ENCODE assay signal across 21 mouse cellular contexts in genomic region chr3:8035091-8035729, GRCm38 (mm10).
DNase-seq lines count a peak whose midpoint lies in the region; ATAC-seq lines count a peak whose summit lies in the region.
"Had no signal": no experiment of that assay in that cellular context is flagged by ENCODE, and none has a peak within 500 bp of the region (broad histone marks: within the 10 kb centered on the region; RNA-seq: fewer than 3 reads in every experiment).

No protein-coding gene starts in this region.

- no peaks in the 10 kb centered on the region for H3K4me1 ChIP-seq in forebrain, embryonic 14.5 days (ENCODE audit: control insufficient read depth, insufficient read depth, low read length)
- peaks cover 2% of the 10 kb centered on the region; the same call in 1 of the 2 replicates for H3K4me1 ChIP-seq in forebrain, embryonic 16.5 days (replicated peaks; ENCODE audit: control insufficient read depth, insufficient read depth, low read length)
- H3K4me1 ChIP-seq in kidney, embryonic 14.5 days (ENCODE audit: control insufficient read depth, insufficient read depth, low read length), result no peaks in the 10 kb centered on the region
- peaks cover 8% of the 10 kb centered on the region; the same call in 1 of the 2 replicates for H3K4me1 ChIP-seq in midbrain, embryonic 13.5 days (replicated peaks)
- H3K4me1 ChIP-seq in midbrain, embryonic 10.5 days, result no peaks in the 10 kb centered on the region
- H3K4me1 ChIP-seq: heart, embryonic 10.5 days; liver, embryonic 12.5 days; megakaryocyte, embryonic 14.5 days had no signal

- no peak overlapping the region for H3K4me3 ChIP-seq in forebrain, embryonic 14.5 days (ENCODE audit: low read depth, low read length)
- no peak overlapping the region for H3K4me3 ChIP-seq in forebrain, embryonic 16.5 days (replicated peaks; ENCODE audit: low read length)
- no peak overlapping the region for H3K4me3 ChIP-seq in kidney, embryonic 14.5 days (ENCODE audit: low read length)
- no peak overlapping the region for H3K4me3 ChIP-seq in midbrain, embryonic 13.5 days (replicated peaks)
- no peak overlapping the region for H3K4me3 ChIP-seq in midbrain, embryonic 10.5 days
- H3K4me3 ChIP-seq: forebrain, embryonic 12.5 days; heart, embryonic 10.5 days; hindbrain, embryonic 12.5 days; limb, embryonic 12.5 days; liver, embryonic 12.5 days; megakaryocyte, embryonic 14.5 days had no signal

- DNase-seq in forebrain, embryonic 14.5 days (ENCODE audit: low spot score), result no peak
- DNase-seq in kidney, adult 18-20 months, result no peak
- no peak for DNase-seq in midbrain, embryonic 10.5 days (ENCODE audit: low spot score)
- DNase-seq in large intestine, adult 2 months (ENCODE audit: low read depth, low spot score), result peak; percentile 47
- no peak for DNase-seq in spleen, adult 12 weeks (ENCODE audit: low spot score)
- DNase-seq: B cell, adult 2 months; cerebellum, postnatal 36 days; layer of hippocampus, adult 9-11 months; lung, adult 2 months; retina, postnatal 1 day; thymus, postnatal 14 days had no signal

- no peaks in the 10 kb centered on the region for H3K9me3 ChIP-seq in forebrain, embryonic 14.5 days (replicated peaks; ENCODE audit: control insufficient read depth, low read length)
- H3K9me3 ChIP-seq in forebrain, embryonic 16.5 days (ENCODE audit: control insufficient read depth, low read length), result no peaks in the 10 kb centered on the region
- no peaks in the 10 kb centered on the region for H3K9me3 ChIP-seq in kidney, embryonic 14.5 days (ENCODE audit: control insufficient read depth, low read length)
- H3K9me3 ChIP-seq in midbrain, embryonic 13.5 days, result no peaks in the 10 kb centered on the region
- H3K9me3 ChIP-seq in midbrain, embryonic 10.5 days (replicated peaks), result no peaks in the 10 kb centered on the region
- H3K9me3 ChIP-seq: forebrain, embryonic 12.5 days; heart, embryonic 10.5 days; hindbrain, embryonic 12.5 days; limb, embryonic 12.5 days; megakaryocyte, embryonic 14.5 days had no signal

- WGBS in forebrain, embryonic 14.5 days, result 82% methylated on average over 14 of the region's 14 CpGs
- 83% methylated on average over 14 of the region's 14 CpGs for WGBS in forebrain, embryonic 16.5 days
- 65% methylated on average over 14 of the region's 14 CpGs for WGBS in kidney, embryonic 14.5 days
- 82% methylated on average over 14 of the region's 14 CpGs for WGBS in midbrain, embryonic 13.5 days
- WGBS in midbrain, embryonic 10.5 days, result 80% methylated on average over 14 of the region's 14 CpGs
- 42% methylated on average over 14 of the region's 14 CpGs for WGBS in large intestine, adult 2 months

- 0 out of 2 replicates have a peak, but pooled peaks have one; percentile 34 for ATAC-seq in forebrain, embryonic 14.5 days
- no peak for ATAC-seq in forebrain, embryonic 16.5 days
- ATAC-seq in kidney, embryonic 14.5 days (ENCODE audit: low FRiP score, low TSS enrichment), result peak; percentile 69; the same call in 1 of the 2 replicates
- 0 out of 2 replicates have a peak, but pooled peaks have one; percentile 27 for ATAC-seq in midbrain, embryonic 13.5 days
- ATAC-seq: intestine, embryonic 16.5 days; liver, embryonic 12.5 days had no signal

- H3K36me3 ChIP-seq in forebrain, embryonic 14.5 days (ENCODE audit: control insufficient read depth, insufficient read depth, low read length), result no peaks in the 10 kb centered on the region
- H3K36me3 ChIP-seq in forebrain, embryonic 16.5 days (ENCODE audit: control insufficient read depth, insufficient read depth), result no peaks in the 10 kb centered on the region
- H3K36me3 ChIP-seq in kidney, embryonic 14.5 days (ENCODE audit: control insufficient read depth, insufficient read depth, low read length), result no peaks in the 10 kb centered on the region
- H3K36me3 ChIP-seq in midbrain, embryonic 13.5 days, result no peaks in the 10 kb centered on the region
- H3K36me3 ChIP-seq in midbrain, embryonic 10.5 days, result no peaks in the 10 kb centered on the region
- H3K36me3 ChIP-seq: forebrain, embryonic 12.5 days; heart, embryonic 10.5 days; hindbrain, embryonic 12.5 days; limb, embryonic 12.5 days; liver, embryonic 12.5 days had no signal

- no peak overlapping the region for H3K4me2 ChIP-seq in forebrain, embryonic 14.5 days (ENCODE audit: low read length)
- H3K4me2 ChIP-seq in forebrain, embryonic 16.5 days (ENCODE audit: low read length), result no peak overlapping the region
- no peak overlapping the region for H3K4me2 ChIP-seq in kidney, embryonic 14.5 days (replicated peaks; ENCODE audit: low read depth, low read length)
- H3K4me2 ChIP-seq in midbrain, embryonic 13.5 days (replicated peaks), result no peak overlapping the region
- H3K4me2 ChIP-seq: forebrain, embryonic 12.5 days; hindbrain, embryonic 12.5 days; limb, embryonic 12.5 days; liver, embryonic 12.5 days had no signal

- no peak overlapping the region for H3K27ac ChIP-seq in forebrain, embryonic 14.5 days (ENCODE audit: low read depth, low read length)
- no peak overlapping the region for H3K27ac ChIP-seq in forebrain, embryonic 16.5 days (ENCODE audit: low read length)
- H3K27ac ChIP-seq in kidney, embryonic 14.5 days (ENCODE audit: low read depth, low read length), result no peak overlapping the region
- no peak overlapping the region for H3K27ac ChIP-seq in midbrain, embryonic 13.5 days
- H3K27ac ChIP-seq in midbrain, embryonic 10.5 days (replicated peaks), result no peak overlapping the region
- H3K27ac ChIP-seq: forebrain, embryonic 12.5 days; heart, embryonic 10.5 days; hindbrain, embryonic 12.5 days; limb, embryonic 12.5 days; liver, embryonic 12.5 days had no signal

- no peak overlapping the region for H3K9ac ChIP-seq in forebrain, embryonic 14.5 days (ENCODE audit: low read length)
- H3K9ac ChIP-seq in forebrain, embryonic 16.5 days (replicated peaks; ENCODE audit: low read depth, low read length), result no peak overlapping the region
- H3K9ac ChIP-seq in kidney, embryonic 14.5 days (ENCODE audit: low read depth, low read length), result no peak overlapping the region
- no peak overlapping the region for H3K9ac ChIP-seq in midbrain, embryonic 13.5 days (replicated peaks)
- H3K9ac ChIP-seq: forebrain, embryonic 12.5 days; hindbrain, embryonic 12.5 days; limb, embryonic 12.5 days; liver, embryonic 12.5 days had no signal

- no peaks in the 10 kb centered on the region for H3K27me3 ChIP-seq in forebrain, embryonic 14.5 days (replicated peaks; ENCODE audit: control insufficient read depth, insufficient read depth, low read length)
- H3K27me3 ChIP-seq in forebrain, embryonic 16.5 days (replicated peaks; ENCODE audit: control insufficient read depth, insufficient read depth, low read length), result no peaks in the 10 kb centered on the region
- no peaks in the 10 kb centered on the region for H3K27me3 ChIP-seq in kidney, embryonic 14.5 days (ENCODE audit: control insufficient read depth, insufficient read depth, low read length)
- H3K27me3 ChIP-seq in midbrain, embryonic 13.5 days, result no peaks in the 10 kb centered on the region
- H3K27me3 ChIP-seq in midbrain, embryonic 10.5 days (ENCODE audit: low read depth, poor library complexity, severe bottlenecking), result no peaks in the 10 kb centered on the region
- H3K27me3 ChIP-seq: forebrain, embryonic 12.5 days; hindbrain, embryonic 12.5 days; limb, embryonic 12.5 days; liver, embryonic 12.5 days; megakaryocyte, embryonic 14.5 days had no signal
